Comparison of ENCODE assay signal across 8 mouse cellular contexts in the genomic region with DNA sequence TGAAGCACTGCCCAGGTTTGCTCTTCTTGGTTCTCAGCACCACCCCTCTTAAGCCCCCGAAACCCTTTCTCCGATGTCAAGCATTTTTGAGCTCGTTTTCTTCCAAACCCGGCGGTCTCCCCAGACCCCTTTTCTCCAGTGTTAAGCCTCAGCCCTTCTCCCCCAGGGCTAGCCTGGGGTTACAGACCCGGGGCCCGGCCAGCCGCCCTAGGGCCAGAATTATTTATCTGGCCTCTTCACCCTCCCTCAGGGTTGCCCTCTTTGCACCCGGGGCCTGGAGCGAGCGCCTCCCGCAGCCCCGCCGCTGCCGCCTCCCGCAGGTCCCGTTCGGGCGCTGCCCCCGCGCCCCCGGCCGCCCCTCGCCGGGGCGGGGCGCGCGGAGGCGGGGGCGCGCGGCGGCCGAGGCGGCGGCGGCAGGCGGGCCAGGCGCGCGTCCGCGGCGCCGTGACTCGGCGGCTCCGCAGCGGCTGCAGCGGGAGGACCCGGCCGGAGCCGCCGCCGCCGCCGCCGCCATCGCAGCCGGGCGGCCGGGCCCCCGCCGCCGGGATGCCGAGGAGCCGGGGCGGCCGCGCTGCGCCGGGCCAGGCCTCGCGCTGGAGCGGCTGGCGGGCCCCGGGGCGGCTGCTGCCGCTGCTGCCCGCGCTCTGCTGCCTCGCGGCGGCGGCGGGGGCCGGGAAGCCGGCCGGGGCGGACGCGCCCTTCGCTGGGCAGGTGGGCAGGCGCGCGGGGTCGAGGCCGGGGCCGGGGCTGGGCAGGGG. TPM values are rescaled to one million over a fixed set of nuclear protein-coding genes. Genes with fewer than 3 reads are reported as not detected.
DNase-seq lines count a peak whose midpoint lies in the region; ATAC-seq and TF ChIP-seq lines count a peak whose summit lies in the region.

Gene Mmp24 (plus strand): TSS at position 416 of the 758 bp plus-strand sequence.

- H3K4me3 ChIP-seq in gastrocnemius, adult 2 months = peak within 1 kb of the TSS; percentile 59
- H3K4me3 ChIP-seq in CH12.LX (replicated peaks in 1 of 3; ENCODE audit: low read depth in 2 of 3, low read length in 2 of 3, poor library complexity in 1 of 3) = peak within 1 kb of the TSS in 1 of 3 experiments; percentile 6
- H3K4me3 ChIP-seq in forebrain, embryonic 11.5 days (ENCODE audit: low read depth, low read length) = peak within 1 kb of the TSS; percentile 66
- H3K4me3 ChIP-seq in limb, embryonic 10.5 days = peak within 1 kb of the TSS; percentile 63
- peak within 1 kb of the TSS; percentile 82 for H3K4me3 ChIP-seq in olfactory bulb, adult 2 months (ENCODE audit: insufficient read depth, low read depth, low read length)

- intact Hi-C loops in gastrocnemius, adult 2 months (cut with DNase I) = no loop called here

- TF ChIP-seq CTCF in gastrocnemius, adult 2 months (IDR thresholded peaks at IDR 0.05) = no peak
- no peak for TF ChIP-seq CTCF in CH12.LX (conservative IDR thresholded peaks at IDR 0.05 in 1 of 2, IDR thresholded peaks at IDR 0.05 in 1 of 2; ENCODE audit: low read depth in 2 of 2, low read length in 2 of 2)
- TF ChIP-seq CTCF in olfactory bulb, adult 2 months (IDR thresholded peaks at IDR 0.05; ENCODE audit: insufficient read depth, low read depth, low read length) = no peak

- no peak for TF ChIP-seq POLR2A in CH12.LX (IDR thresholded peaks at IDR 0.05; ENCODE audit: low read depth, low read length)
- no peak for TF ChIP-seq POLR2A in olfactory bulb, adult 2 months (IDR thresholded peaks at IDR 0.05; ENCODE audit: insufficient read depth, low read depth, low read length)

- H3K27me3 ChIP-seq in CH12.LX (replicated peaks) = peaks cover 73% of the 10 kb centered on the region
- H3K27me3 ChIP-seq in forebrain, embryonic 11.5 days (ENCODE audit: control insufficient read depth, insufficient read depth, low read length) = peaks cover 11% of the 10 kb centered on the region
- H3K27me3 ChIP-seq in limb, embryonic 10.5 days (ENCODE audit: low read depth, poor library complexity, severe bottlenecking) = peaks cover 67% of the 10 kb centered on the region

- dilution Hi-C loops in CH12.LX (cut with MboI; ENCODE audit: extremely low pct_ligation_motif_present, extremely low pct_unique_long_range_greater_than_20kb, low sequenced_read_pairs) = no loop called here

- no peak for TF ChIP-seq EP300 in CH12.LX (IDR thresholded peaks at IDR 0.05; ENCODE audit: low read length)

- H3K9ac ChIP-seq in CH12.LX (ENCODE audit: insufficient read depth, low read depth) = no peak within 1 kb of the TSS
- peak within 1 kb of the TSS; percentile 64 for H3K9ac ChIP-seq in forebrain, embryonic 11.5 days (ENCODE audit: low read length)

- 2% methylated on average over 54 of the region's 100 CpGs for WGBS in forebrain, embryonic 11.5 days
- 27% methylated on average over 100 of the region's 100 CpGs for WGBS in limb, embryonic 10.5 days
- 26% methylated on average over 100 of the region's 100 CpGs for WGBS in olfactory bulb, adult 2 months

- peaks cover 5% of the 10 kb centered on the region for H3K9me3 ChIP-seq in CH12.LX (replicated peaks; ENCODE audit: low read length)
- no peaks in the 10 kb centered on the region for H3K9me3 ChIP-seq in forebrain, embryonic 11.5 days (ENCODE audit: control insufficient read depth, low read length)
- no peaks in the 10 kb centered on the region for H3K9me3 ChIP-seq in limb, embryonic 10.5 days (replicated peaks)

- no peaks in the 10 kb centered on the region for H3K36me3 ChIP-seq in CH12.LX (replicated peaks in 1 of 2; ENCODE audit: control insufficient read depth in 1 of 2, insufficient read depth in 1 of 2, low read length in 1 of 2)
- H3K36me3 ChIP-seq in forebrain, embryonic 11.5 days (ENCODE audit: control insufficient read depth, insufficient read depth, low read length) = no peaks in the 10 kb centered on the region
- H3K36me3 ChIP-seq in limb, embryonic 10.5 days = no peaks in the 10 kb centered on the region

- no peak for TF ChIP-seq RAD21 in CH12.LX (IDR thresholded peaks at IDR 0.05; ENCODE audit: low read depth, low read length)

- peak within 1 kb of the TSS; percentile 85 for H3K4me2 ChIP-seq in CH12.LX (ENCODE audit: insufficient read depth, low read depth, poor library complexity, severe bottlenecking)
- peak within 1 kb of the TSS; percentile 75 for H3K4me2 ChIP-seq in forebrain, embryonic 11.5 days (ENCODE audit: low read depth, low read length, severe bottlenecking)

- H3K79me2 ChIP-seq in CH12.LX (replicated peaks; ENCODE audit: control insufficient read depth, extremely low read depth, insufficient read depth, poor library complexity, severe bottlenecking) = no peaks in the 10 kb centered on the region

- ATAC-seq in forebrain, embryonic 11.5 days (replicated peaks; ENCODE audit: low FRiP score) = no peak
- ATAC-seq in megakaryocyte progenitor cell, adult 5-6 weeks (replicated peaks; ENCODE audit: poor library complexity) = no peak

- in situ Hi-C loops in CH12.LX (cut with MboI; ENCODE audit: low pct_ligation_motif_present, low pct_unique_long_range_greater_than_20kb, low sequenced_read_pairs) = loop anchor here (25.0 kb wide), 1 partner anchor 263 kb away; the partner anchor contains the start of genes Acss2 and Ggt7

- DNase-seq in gastrocnemius, adult 2 months = no peak
- no peak for DNase-seq in gastrocnemius, postnatal 4 days (ENCODE audit: low spot score in 2 of 2)
- no peak for DNase-seq in CH12.LX (ENCODE audit: extremely low read depth)
- DNase-seq in forebrain, embryonic 11.5 days (ENCODE audit: low spot score) = no peak
- peak; percentile 38 for DNase-seq in limb, embryonic 10.5 days (ENCODE audit: low spot score)
- no peak for DNase-seq in thymus, postnatal 36 days

- peaks cover 5 to 6% of the 10 kb centered on the region in 2 experiments for H3K4me1 ChIP-seq in CH12.LX (ENCODE audit: control insufficient read depth in 1 of 2, insufficient read depth in 2 of 2)
- H3K4me1 ChIP-seq in forebrain, embryonic 11.5 days (replicated peaks; ENCODE audit: control insufficient read depth, insufficient read depth, low read length) = no peaks in the 10 kb centered on the region
- H3K4me1 ChIP-seq in limb, embryonic 10.5 days = peaks cover 10% of the 10 kb centered on the region
- peaks cover 17% of the 10 kb centered on the region for H3K4me1 ChIP-seq in olfactory bulb, adult 2 months (ENCODE audit: control insufficient read depth, insufficient read depth, low read length)

- H3K27ac ChIP-seq in gastrocnemius, adult 2 months = no peak within 1 kb of the TSS
- no peak within 1 kb of the TSS for H3K27ac ChIP-seq in CH12.LX (ENCODE audit: insufficient read depth, low read depth)
- H3K27ac ChIP-seq in forebrain, embryonic 11.5 days (ENCODE audit: low read depth, low read length) = no peak within 1 kb of the TSS
- no peak within 1 kb of the TSS for H3K27ac ChIP-seq in limb, embryonic 10.5 days
- H3K27ac ChIP-seq in olfactory bulb, adult 2 months (ENCODE audit: insufficient read depth, low read depth, low read length) = peak within 1 kb of the TSS; percentile 40

TF ChIP-seq in CH12.LX, 34 proteins besides CTCF, POLR2A, EP300 and RAD21:
- TF ChIP-seq IRF4 (IDR thresholded peaks at IDR 0.05; ENCODE audit: low read depth, low read length) = no peak
- TF ChIP-seq KAT2A (IDR thresholded peaks at IDR 0.05; ENCODE audit: insufficient replicate concordance, low read length) = no peak
- no peak for TF ChIP-seq GABPA (IDR thresholded peaks at IDR 0.05; ENCODE audit: insufficient replicate concordance, low read depth, low read length)
- no peak for TF ChIP-seq SMC3 (IDR thresholded peaks at IDR 0.05; ENCODE audit: low read depth, low read length)
- no peak for TF ChIP-seq MAZ (IDR thresholded peaks at IDR 0.05; ENCODE audit: low read depth, low read length)

RNA-seq across cellular contexts. Expression of gene Mmp24, which starts in this region (rescaled TPM):
- total RNA-seq in gastrocnemius, adult 2 months (2021) = not detected
- under 1 TPM; 0.05 TPM for total RNA-seq in gastrocnemius, postnatal 4 days (2021)
- total RNA-seq in CH12.LX (2012; rRNA removed) = 0.38 and 0.42 TPM in 2 replicates
- not detected in 2 replicates for total RNA-seq in CH12.LX (2014; rRNA removed)
- polyA plus RNA-seq in CH12.LX (2012; ENCODE audit: insufficient read length, low read depth) = 0.07 TPM in 1 of 2 replicates, not detected in the other
- polyA plus RNA-seq in forebrain, embryonic 11.5 days (2014; fragmentation: Nextera tagmentation; extraction: Ambion mirVana) = 1.0 and 2.0 TPM in 2 replicates
- polyA plus RNA-seq in limb, embryonic 10.5 days (2016; fragmentation: Nextera tagmentation; extraction: Ambion mirVana) = 0.05 TPM in 1 of 2 replicates, not detected in the other
- polyA plus RNA-seq in olfactory bulb, adult 2 months (2012; ENCODE audit: insufficient read depth, insufficient read length, low replicate concordance, missing spikeins) = not detected in 2 replicates
- total RNA-seq in megakaryocyte progenitor cell, adult 5-6 weeks (2015) = not detected in 2 replicates
- total RNA-seq in megakaryocyte progenitor cell, adult 5-6 weeks (2017) = under 0.01 TPM in 1 of 2 replicates, not detected in the other

Comparison
In these comparisons a context has a peak if more than half of its experiments do, and no peak if none do; other contexts are left out.
1. Peak in DNase-seq and H3K4me3 ChIP-seq in limb, embryonic 10.5 days; RNA of the gene not detected or under 1 TPM.